Mouse (Mus musculus): ENCODE results near the gene Mlst8. TPM values are rescaled to one million over a fixed set of nuclear protein-coding genes. Genes with fewer than 3 reads are reported as not detected.
A peak's percentile ranks its signal among the peaks of the same experiment; 100 is the strongest.
"Not testable (repeated sequence)": the region's sequence is repeated elsewhere in the genome, so short reads cannot be mapped to it uniquely, and the experiment has no call there.

Gene Mlst8
- polyA plus RNA-seq, 1 experiment from 2014 or later, result 18.1 TPM

DNA sequence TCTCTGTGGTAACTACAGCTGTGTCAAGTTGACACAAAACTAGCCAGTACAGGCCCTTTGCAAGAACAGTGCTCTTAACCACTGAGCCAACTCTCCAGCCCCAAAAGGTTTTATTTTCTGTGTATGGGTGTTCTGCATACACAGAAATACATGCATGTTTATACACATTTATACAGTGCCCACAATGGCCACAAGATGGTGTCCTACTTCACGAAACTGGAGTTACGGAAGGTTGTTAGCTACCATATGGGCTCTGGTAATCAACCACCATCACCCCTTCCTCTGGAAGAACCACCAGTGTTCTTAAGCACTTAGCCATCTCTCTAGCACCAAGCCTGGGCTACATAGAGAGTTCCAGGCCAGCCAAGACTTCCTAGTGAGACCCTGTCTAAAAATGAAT is 17.3 kb downstream of the Mlst8 start:
- no peak overlapping the region for H3K9ac ChIP-seq
- no peaks in the 10 kb centered on the region for H3K9me3 ChIP-seq
- no peak overlapping the region for H3K4me2 ChIP-seq
- ATAC-seq (ENCODE audit: extremely low read depth, insufficient number of reproducible peaks, low FRiP score, low TSS enrichment), result no peak
- H3K4me1 ChIP-seq, result peaks cover 14% of the 10 kb centered on the region
- H3K27ac ChIP-seq (replicated peaks), result no peak overlapping the region
- H3K36me3 ChIP-seq, result no peaks in the 10 kb centered on the region
- H3K27me3 ChIP-seq (replicated peaks), result no peaks in the 10 kb centered on the region
- H3K4me3 ChIP-seq, result no peak overlapping the region
- 69% methylated on average over 2 of the region's 2 CpGs for WGBS

DNA sequence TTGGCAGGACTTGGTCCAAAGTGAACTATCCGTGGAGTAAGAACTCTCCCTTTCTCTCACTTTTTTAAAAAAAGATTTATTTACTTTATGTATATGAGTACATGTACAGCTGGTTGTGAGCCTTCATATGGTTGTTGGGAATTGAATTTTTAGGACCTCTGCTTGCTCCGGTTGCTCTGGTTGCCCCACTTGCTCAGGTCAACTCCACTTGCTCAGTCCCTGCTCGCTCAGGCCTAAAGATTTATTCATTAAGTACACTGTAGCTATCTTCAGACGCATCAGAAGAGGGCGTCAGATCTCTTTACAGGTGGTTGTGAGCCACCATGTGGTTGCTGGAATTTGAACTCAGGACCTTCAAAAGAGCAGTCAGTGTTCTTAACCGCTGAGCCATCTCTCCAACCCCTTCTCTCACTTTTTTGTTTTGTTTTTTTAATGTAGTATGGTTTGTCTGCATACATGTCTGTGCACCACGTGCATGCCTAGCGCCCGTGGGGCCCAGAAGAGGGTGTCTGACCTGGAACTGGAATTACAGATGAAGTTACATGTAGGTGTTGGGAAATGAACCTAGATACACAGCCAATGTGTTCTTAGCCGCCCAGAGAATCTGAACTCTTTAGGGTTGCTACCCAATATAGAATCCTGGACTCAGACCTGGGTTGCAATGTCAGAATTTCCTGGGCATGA is 23.2 kb downstream of the Mlst8 start:
- peak overlapping the region; percentile 80 for H3K4me2 ChIP-seq
- peak overlapping the region; percentile 73 for H3K27ac ChIP-seq (replicated peaks)
- not testable (repeated sequence) for H3K9me3 ChIP-seq; H3K27me3 ChIP-seq (replicated peaks); H3K9ac ChIP-seq; ATAC-seq (ENCODE audit: extremely low read depth, insufficient number of reproducible peaks, low FRiP score, low TSS enrichment)
- 52% methylated on average over 10 of the region's 10 CpGs for WGBS
- H3K36me3 ChIP-seq, result peaks cover 12% of the 10 kb centered on the region
- H3K4me3 ChIP-seq, result peak overlapping the region; percentile 87
- H3K4me1 ChIP-seq, result peaks cover 20% of the 10 kb centered on the region

DNA sequence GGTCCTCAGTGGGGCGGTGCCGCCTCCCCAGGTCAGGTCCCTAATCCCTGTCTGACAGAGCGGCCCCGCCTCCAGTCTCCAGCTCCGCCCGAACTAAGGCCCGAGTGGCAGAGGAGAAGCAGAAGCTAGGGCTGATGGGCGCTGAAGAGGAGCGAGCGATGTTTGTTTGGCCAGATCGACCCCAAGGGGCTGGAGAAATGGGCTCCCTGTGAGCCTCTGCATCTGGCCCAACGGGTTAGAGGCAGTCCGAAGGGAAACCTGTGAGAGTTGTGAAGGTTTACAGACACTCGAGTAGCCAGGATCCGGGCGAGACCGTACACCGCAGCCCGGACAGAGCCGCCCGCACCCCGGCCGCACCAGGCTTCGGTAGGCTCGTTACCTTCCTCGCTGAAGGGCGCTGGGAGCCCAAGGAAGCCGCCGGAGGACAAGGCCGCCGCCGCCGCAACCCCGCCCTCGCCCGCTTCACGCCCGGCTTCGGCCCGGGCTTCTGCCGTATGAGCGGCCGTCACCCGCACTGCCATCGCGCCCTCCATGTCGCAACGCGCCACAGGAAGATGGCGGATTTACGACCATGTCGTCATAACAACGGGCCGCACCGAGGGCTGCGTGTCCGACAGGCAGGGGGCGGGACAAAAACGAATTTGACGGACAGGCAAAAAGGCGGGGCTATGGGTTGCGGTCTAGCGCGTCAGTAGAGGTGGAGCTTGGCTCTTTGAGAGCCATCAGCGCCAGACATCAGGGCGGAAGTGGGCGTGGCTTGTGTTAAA is 23.9 kb downstream of the Mlst8 start:
- H3K4me1 ChIP-seq, result peaks cover 20% of the 10 kb centered on the region
- ATAC-seq (ENCODE audit: extremely low read depth, insufficient number of reproducible peaks, low FRiP score, low TSS enrichment), result peak; percentile 94
- WGBS, result 1% methylated on average over 67 of the region's 67 CpGs
- H3K36me3 ChIP-seq, result peaks cover 19% of the 10 kb centered on the region
- H3K27ac ChIP-seq (replicated peaks), result peak overlapping the region; percentile 97
- H3K9ac ChIP-seq, result peak overlapping the region; percentile 95
- no peaks in the 10 kb centered on the region for H3K27me3 ChIP-seq (replicated peaks)
- H3K4me3 ChIP-seq, result peak overlapping the region; percentile 87
- H3K9me3 ChIP-seq, result no peaks in the 10 kb centered on the region
- peak overlapping the region; percentile 80 for H3K4me2 ChIP-seq

DNA sequence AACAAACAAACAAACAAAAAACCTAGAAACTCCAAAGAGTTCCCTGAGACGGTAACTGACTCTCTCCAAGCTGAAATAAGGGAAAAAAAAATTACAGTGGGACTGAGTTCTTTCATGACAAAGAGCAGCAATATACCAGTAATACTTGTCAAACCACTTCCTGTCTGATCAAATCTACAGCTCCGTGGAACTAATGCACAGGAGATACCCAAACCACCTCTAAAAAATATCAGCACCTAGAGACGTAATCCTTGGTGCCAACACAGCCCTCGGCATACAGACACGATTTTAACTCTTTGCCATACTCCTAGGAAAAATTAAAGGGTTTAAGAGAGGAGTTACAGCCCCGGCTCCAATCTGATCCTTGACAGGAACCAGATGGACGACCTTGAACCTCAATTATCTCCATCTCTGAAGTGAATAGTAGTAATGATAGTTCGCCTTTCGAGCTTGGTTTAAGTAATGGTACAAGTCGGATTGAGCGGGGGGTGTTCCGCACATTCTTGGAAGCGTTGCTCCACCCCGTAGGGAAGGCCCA is 24.6 kb downstream of the Mlst8 start:
- 4% methylated on average over 14 of the region's 14 CpGs for WGBS
- Histone ChIP-seq H3K9ac (peak overlapping the region; percentile 95), H3K4me1 (peaks cover 20% of the 10 kb centered on the region), H3K36me3 (peaks cover 26% of the 10 kb centered on the region), H3K27me3 (replicated peaks) (no peaks in the 10 kb centered on the region), H3K27ac (replicated peaks) (peak overlapping the region; percentile 97), H3K4me3 (peak overlapping the region; percentile 87), H3K4me2 (peak overlapping the region; percentile 80), H3K9me3 (no peaks in the 10 kb centered on the region)
- no peak for ATAC-seq (ENCODE audit: extremely low read depth, insufficient number of reproducible peaks, low FRiP score, low TSS enrichment)

DNA sequence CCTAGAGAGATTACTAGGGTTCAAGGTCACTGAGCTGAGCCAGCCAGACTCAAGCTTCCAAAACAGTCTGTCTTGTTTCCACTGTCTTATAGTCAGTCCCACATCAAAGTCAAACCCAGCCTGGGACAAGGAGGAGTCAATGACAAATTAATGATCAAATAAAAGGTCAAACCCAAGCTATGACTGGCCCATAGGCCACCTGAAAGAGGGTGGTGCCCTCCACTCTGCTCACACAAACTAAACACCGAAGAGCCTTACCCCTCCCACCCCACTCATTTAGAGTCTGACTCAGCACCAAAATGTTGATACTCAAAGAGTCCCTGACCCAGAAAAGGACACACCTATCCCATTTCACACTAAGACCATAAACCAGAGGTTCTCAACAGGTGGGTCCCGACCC is 25.5 kb downstream of the Mlst8 start:
- H3K36me3 ChIP-seq, result peaks cover 35% of the 10 kb centered on the region
- no peak for ATAC-seq (ENCODE audit: extremely low read depth, insufficient number of reproducible peaks, low FRiP score, low TSS enrichment)
- no peak overlapping the region for H3K9ac ChIP-seq
- H3K4me1 ChIP-seq, result peaks cover 20% of the 10 kb centered on the region
- peak overlapping the region; percentile 87; the same call in 1 of the 2 replicates for H3K4me3 ChIP-seq
- peak overlapping the region; percentile 80 for H3K4me2 ChIP-seq
- H3K27ac ChIP-seq (replicated peaks), result no peak overlapping the region
- no peaks in the 10 kb centered on the region for H3K27me3 ChIP-seq (replicated peaks)
- WGBS, result 72% methylated on average over 2 of the region's 2 CpGs
- H3K9me3 ChIP-seq, result no peaks in the 10 kb centered on the region

DNA sequence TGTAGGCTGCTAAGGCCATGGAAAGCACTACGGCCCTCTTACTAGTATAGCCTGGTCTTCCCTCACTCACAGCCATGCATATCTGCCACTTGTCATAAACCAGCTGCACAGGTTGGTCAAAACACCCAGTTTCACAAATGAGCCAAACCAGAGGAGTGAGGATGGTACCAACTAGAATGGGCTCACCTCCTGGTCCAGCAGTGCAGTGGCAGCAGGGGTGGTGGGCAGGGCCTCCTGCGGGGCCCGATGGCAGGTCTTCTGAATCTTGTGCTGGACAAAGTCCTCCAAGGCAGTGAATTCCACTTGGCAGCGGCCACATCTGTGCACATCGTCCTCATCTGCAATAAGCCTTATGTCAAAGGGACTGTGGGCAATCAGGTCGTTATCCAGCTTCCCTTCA is 27.7 kb downstream of the Mlst8 start:
- Histone ChIP-seq H3K4me2 (no peak overlapping the region), H3K27ac (replicated peaks) (no peak overlapping the region), H3K9me3 (no peaks in the 10 kb centered on the region), H3K4me1 (peaks cover 20% of the 10 kb centered on the region), H3K9ac (no peak overlapping the region), H3K27me3 (replicated peaks) (no peaks in the 10 kb centered on the region), H3K4me3 (no peak overlapping the region), H3K36me3 (peaks cover 56% of the 10 kb centered on the region)
- WGBS, result 92% methylated on average over 6 of the region's 6 CpGs
- no peak for ATAC-seq (ENCODE audit: extremely low read depth, insufficient number of reproducible peaks, low FRiP score, low TSS enrichment)

DNA sequence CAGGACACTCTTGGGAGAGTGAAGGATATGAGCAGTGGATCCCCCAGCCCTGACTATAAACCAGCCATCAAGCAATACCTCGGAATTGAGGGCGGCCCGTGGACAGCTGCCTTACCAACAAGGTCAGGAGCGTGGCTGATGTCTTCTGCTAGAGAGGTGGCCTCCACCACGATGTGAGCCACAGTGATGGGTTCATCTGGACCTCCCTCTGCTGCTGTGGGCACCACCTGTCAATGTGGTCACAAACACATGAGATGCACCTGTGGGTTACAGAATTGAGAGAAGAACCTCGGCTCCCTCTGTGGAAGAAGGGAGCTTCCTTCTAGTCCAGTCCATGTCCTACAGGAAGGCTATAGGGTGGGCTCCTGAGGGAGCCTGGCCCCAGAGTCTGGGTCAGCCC is 29.4 kb downstream of the Mlst8 start:
- H3K9me3 ChIP-seq, result no peaks in the 10 kb centered on the region
- no peak overlapping the region for H3K9ac ChIP-seq
- no peak for ATAC-seq (ENCODE audit: extremely low read depth, insufficient number of reproducible peaks, low FRiP score, low TSS enrichment)
- H3K4me1 ChIP-seq, result peaks cover 14% of the 10 kb centered on the region
- 87% methylated on average over 6 of the region's 6 CpGs for WGBS
- H3K27me3 ChIP-seq (replicated peaks), result no peaks in the 10 kb centered on the region
- H3K4me3 ChIP-seq, result no peak overlapping the region
- H3K27ac ChIP-seq (replicated peaks), result no peak overlapping the region
- no peak overlapping the region for H3K4me2 ChIP-seq
- peaks cover 74% of the 10 kb centered on the region for H3K36me3 ChIP-seq

DNA sequence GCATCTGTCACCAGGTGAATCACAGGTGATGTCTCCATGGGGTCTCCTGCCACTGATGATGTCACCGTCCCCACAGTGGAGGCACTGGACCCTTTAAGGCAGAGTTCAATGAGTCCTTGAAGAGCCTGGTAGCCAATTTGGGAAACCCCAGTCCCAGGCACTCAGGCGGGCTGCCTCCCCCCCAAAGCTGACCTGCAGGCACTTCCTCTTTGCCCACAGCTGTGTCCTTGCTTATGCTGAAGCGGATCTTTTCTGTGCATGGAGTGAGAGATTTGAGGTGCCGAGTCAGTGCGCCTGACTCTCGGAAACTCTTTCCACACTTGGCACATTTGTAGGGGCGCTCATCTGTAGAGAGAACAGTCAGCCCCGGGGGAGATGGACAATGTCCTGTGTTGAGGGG is 32.3 kb downstream of the Mlst8 start:
- 89% methylated on average over 8 of the region's 8 CpGs for WGBS
- H3K4me2 ChIP-seq, result no peak overlapping the region
- no peak overlapping the region for H3K9ac ChIP-seq
- H3K27ac ChIP-seq (replicated peaks), result no peak overlapping the region
- H3K4me3 ChIP-seq, result no peak overlapping the region
- no peaks in the 10 kb centered on the region for H3K9me3 ChIP-seq
- ATAC-seq (ENCODE audit: extremely low read depth, insufficient number of reproducible peaks, low FRiP score, low TSS enrichment), result no peak
- H3K27me3 ChIP-seq (replicated peaks), result no peaks in the 10 kb centered on the region
- peaks cover 99% of the 10 kb centered on the region for H3K36me3 ChIP-seq
- no peaks in the 10 kb centered on the region; the same call in 1 of the 2 replicates for H3K4me1 ChIP-seq

DNA sequence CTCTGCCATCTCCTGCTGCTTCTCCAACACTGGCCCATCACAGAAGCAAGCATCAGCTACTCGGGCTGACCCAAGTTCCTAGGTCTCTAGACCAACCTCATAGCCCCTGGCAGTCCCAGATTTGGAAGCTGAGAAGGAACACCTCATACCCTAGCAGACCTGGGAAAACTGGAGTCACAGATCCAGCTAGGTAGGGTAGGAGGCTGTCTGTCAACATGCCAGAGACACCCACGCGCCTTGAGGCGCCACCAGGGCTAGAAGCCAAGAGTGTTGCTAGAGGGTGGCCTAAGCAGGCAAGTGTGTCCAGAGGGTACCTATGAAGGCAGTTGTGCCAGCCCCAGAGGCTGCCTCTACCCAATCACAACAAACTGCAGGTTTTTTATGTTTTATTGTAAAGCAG is 35.5 kb downstream of the Mlst8 start:
- peaks cover 98% of the 10 kb centered on the region for H3K36me3 ChIP-seq
- no peak overlapping the region for H3K27ac ChIP-seq (replicated peaks)
- no peak overlapping the region for H3K4me2 ChIP-seq
- no peaks in the 10 kb centered on the region for H3K4me1 ChIP-seq
- no peak overlapping the region for H3K4me3 ChIP-seq
- no peaks in the 10 kb centered on the region for H3K27me3 ChIP-seq (replicated peaks)
- ATAC-seq (ENCODE audit: extremely low read depth, insufficient number of reproducible peaks, low FRiP score, low TSS enrichment), result no peak
- WGBS, result 78% methylated on average over 4 of the region's 4 CpGs
- H3K9me3 ChIP-seq, result no peaks in the 10 kb centered on the region
- no peak overlapping the region for H3K9ac ChIP-seq

DNA sequence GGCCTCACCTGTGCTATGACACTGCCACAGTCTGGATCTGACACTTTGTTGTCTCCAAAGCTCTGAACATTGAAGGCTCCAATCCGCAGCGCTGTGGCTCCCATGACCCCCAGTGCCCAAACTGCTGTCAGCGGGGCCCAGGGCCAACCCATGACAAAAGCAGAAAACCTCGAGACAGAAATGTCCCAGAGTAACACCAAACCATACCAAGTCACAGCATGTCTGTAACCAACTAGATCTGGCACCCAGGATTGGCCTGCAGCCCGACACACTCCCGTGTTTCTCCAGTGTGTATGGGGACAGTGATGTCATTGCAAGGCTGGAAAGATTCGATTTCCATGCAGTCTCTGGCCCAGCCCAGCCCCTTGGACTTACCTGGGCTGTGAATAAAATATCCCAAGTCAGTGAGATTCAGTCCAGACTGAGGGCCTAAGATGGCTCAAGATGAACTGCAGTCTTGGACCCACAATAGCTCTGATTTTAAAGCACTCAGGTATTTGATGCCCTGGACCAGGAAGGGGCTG is 36.2 kb downstream of the Mlst8 start, which contains the start of gene Dnase1l2:
Dnase1l2 (minus strand) TSS at position 474 of the 524 bp plus-strand sequence.
- no peak for ATAC-seq (ENCODE audit: extremely low read depth, insufficient number of reproducible peaks, low FRiP score, low TSS enrichment)
- Histone ChIP-seq H3K4me1 (no peaks in the 10 kb centered on the region), H3K9ac (no peak within 1 kb of the TSS), H3K4me2 (no peak within 1 kb of the TSS), H3K4me3 (no peak within 1 kb of the TSS), H3K27ac (replicated peaks) (no peak within 1 kb of the TSS), H3K27me3 (replicated peaks) (no peaks in the 10 kb centered on the region), H3K36me3 (peaks cover 98% of the 10 kb centered on the region), H3K9me3 (no peaks in the 10 kb centered on the region)
- WGBS, result 73% methylated on average over 7 of the region's 7 CpGs

DNA sequence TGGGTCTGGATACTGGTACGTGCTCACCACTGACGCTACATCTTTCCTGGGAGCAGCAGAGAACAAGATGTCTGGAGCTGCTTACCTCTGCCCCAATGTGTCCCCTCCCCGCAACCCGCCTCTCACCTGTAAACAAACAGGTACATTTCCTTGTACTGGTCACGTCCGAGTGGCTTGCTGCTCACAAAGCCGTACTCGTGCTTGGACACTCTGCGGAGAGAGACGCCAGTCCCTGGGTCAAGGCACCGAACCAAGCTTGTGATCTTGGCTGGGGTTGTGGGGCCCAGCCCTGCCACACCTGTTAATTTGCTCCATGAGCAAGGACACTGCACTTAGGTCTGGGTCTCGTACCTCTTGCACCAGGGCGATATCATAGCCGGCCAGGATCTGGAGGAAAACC is 36.8 kb downstream of the Mlst8 start:
- H3K4me1 ChIP-seq, result no peaks in the 10 kb centered on the region
- H3K27me3 ChIP-seq (replicated peaks), result no peaks in the 10 kb centered on the region
- no peak overlapping the region for H3K4me3 ChIP-seq
- no peak overlapping the region for H3K9ac ChIP-seq
- peaks cover 98% of the 10 kb centered on the region for H3K36me3 ChIP-seq
- no peak overlapping the region for H3K27ac ChIP-seq (replicated peaks)
- H3K4me2 ChIP-seq, result no peak overlapping the region
- H3K9me3 ChIP-seq, result no peaks in the 10 kb centered on the region
- no peak for ATAC-seq (ENCODE audit: extremely low read depth, insufficient number of reproducible peaks, low FRiP score, low TSS enrichment)
- WGBS, result 83% methylated on average over 14 of the region's 14 CpGs
